Mouse (Mus musculus) ES-Bruce4 (cell line): ENCODE measurements around the gene Rufy2. TPM values are rescaled to one million over a fixed set of nuclear protein-coding genes. Genes with fewer than 3 reads are reported as not detected.
A peak's percentile ranks its signal among the peaks of the same experiment; 100 is the strongest.

Experiments used
- H3K27ac ChIP-seq: 2 replicates; pipeline ENCODE4 v1.5.1; 2012; ENCODE audit warnings: low read length, inconsistent platforms; ENCODE audit not compliant: insufficient read depth
- H3K27me3 ChIP-seq: 2 replicates; pipeline ENCODE4 v1.6.1; 2012; ENCODE audit warnings: mild to moderate bottlenecking, low read length, inconsistent platforms; ENCODE audit not compliant: control insufficient read depth, poor library complexity, insufficient read depth, severe bottlenecking
- H3K36me3 ChIP-seq: 2 replicates; pipeline ENCODE4 v1.6.1; 2012; ENCODE audit warnings: inconsistent platforms, mild to moderate bottlenecking, low read length, moderate library complexity; ENCODE audit not compliant: control insufficient read depth, poor library complexity, insufficient read depth, severe bottlenecking
- H3K4me1 ChIP-seq: one replicate; pipeline ENCODE4 v1.8.1; 2011; ENCODE audit warnings: low read length; ENCODE audit not compliant: control insufficient read depth, insufficient read depth
- H3K4me3 ChIP-seq: 2 replicates; pipeline ENCODE4 v1.5.1; 2011; ENCODE audit warnings: low read depth, mild to moderate bottlenecking, low read length
- H3K9ac ChIP-seq: 2 replicates; pipeline ENCODE4 v1.6.1; 2012; ENCODE audit warnings: low read depth, mild to moderate bottlenecking, inconsistent platforms; ENCODE audit not compliant: poor library complexity, severe bottlenecking
- H3K9me3 ChIP-seq: replicated peaks from 2 replicates; pipeline ENCODE4 v1.6.1; 2012; ENCODE audit warnings: mild to moderate bottlenecking, low read length, inconsistent platforms; ENCODE audit not compliant: control insufficient read depth, poor library complexity, insufficient read depth, severe bottlenecking
- CTCF ChIP-seq: IDR thresholded peaks from one replicate; pipeline ENCODE4 v1.8.1; 2011; ENCODE audit warnings: low read depth, low read length
- EP300 ChIP-seq: IDR thresholded peaks from 2 replicates; pipeline ENCODE4 v1.6.1; 2011; ENCODE audit warnings: low read depth, low read length; ENCODE audit not compliant: insufficient read depth
- POLR2A ChIP-seq: IDR thresholded peaks from one replicate; pipeline ENCODE4 v1.8.1; 2011; ENCODE audit warnings: low read length; ENCODE audit not compliant: insufficient read depth
- polyA plus RNA-seq: library from polyadenylated mRNA; stranded (reverse); fragments of >200 nt; gene quantifications from 2 replicates; pipeline ENCODE4 v1.2.4, GENCODE M21; 2011; ENCODE audit warnings: low read depth; ENCODE audit not compliant: missing spikeins, insufficient read depth, insufficient read length

Gene Rufy2
- polyA plus RNA-seq, 1 experiment: 32.0 TPM

DNA sequence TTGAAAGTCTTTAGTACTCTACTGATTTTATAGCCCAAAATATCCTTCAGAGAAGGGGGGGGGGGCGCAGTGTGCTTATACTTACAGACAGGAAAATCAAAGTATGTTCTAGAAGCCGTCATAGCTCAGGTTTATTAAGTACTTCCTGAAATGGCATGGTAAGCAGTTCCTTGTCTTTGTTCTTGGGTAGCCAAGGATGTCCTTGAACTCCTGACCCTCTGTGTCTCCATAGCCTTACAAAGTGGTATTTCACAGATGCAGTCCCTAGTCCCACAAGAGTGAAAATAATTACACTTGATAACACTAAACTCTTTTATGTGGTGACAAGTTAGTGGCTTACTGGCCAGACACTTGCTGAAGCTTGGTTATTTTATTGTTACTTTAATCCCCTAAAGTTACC is 45.0 kb downstream of the Rufy2 start:
- Histone ChIP-seq H3K4me1 (peaks cover 2% of the 10 kb centered on the region), H3K9ac (peak overlapping the region; percentile 81)

DNA sequence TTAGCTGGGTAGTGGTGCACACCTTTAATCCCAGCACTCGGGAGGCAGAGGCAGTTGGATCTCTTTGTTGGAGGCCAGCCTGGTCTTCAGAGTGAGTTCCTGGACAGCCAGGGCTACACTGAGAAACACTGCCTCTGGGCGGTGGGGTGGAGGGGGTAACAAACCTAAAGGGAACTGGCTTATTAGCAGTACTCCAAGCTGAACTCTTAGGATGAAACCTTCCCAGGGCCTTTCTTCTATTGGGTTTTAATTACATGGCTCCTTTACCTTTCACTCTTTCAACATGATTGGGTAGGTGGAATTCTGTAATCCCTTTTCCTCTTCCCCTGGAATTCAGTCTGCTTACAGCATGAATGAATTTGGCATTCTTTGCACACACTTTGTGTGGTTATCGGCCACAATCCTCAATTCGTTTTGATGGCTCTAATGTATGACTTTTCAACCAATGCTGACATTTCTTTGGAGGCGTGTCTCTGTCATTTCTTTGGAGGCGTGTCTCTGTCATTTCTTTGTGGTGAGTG is 45.5 kb downstream of the Rufy2 start:
- no peaks in the 10 kb centered on the region for H3K27me3 ChIP-seq
- H3K4me1 ChIP-seq: peaks cover 2% of the 10 kb centered on the region
- H3K27ac ChIP-seq: no peak overlapping the region
- H3K9ac ChIP-seq: no peak overlapping the region
- TF ChIP-seq EP300: no peak
- no peak for TF ChIP-seq CTCF
- no peak for TF ChIP-seq POLR2A
- no peak overlapping the region for H3K4me3 ChIP-seq
- H3K9me3 ChIP-seq: no peaks in the 10 kb centered on the region
- no peaks in the 10 kb centered on the region for H3K36me3 ChIP-seq

More for the DNA sequence above, 45.0 kb downstream of the Rufy2 start:
- no peak for TF ChIP-seq EP300
- TF ChIP-seq CTCF: no peak
- TF ChIP-seq POLR2A: no peak
- H3K9me3 ChIP-seq: no peaks in the 10 kb centered on the region
- H3K27ac ChIP-seq: no peak overlapping the region; the same call in 1 of the 2 replicates
- H3K27me3 ChIP-seq: no peaks in the 10 kb centered on the region
- H3K4me3 ChIP-seq: no peak overlapping the region; the same call in 1 of the 2 replicates
- H3K36me3 ChIP-seq: no peaks in the 10 kb centered on the region

DNA sequence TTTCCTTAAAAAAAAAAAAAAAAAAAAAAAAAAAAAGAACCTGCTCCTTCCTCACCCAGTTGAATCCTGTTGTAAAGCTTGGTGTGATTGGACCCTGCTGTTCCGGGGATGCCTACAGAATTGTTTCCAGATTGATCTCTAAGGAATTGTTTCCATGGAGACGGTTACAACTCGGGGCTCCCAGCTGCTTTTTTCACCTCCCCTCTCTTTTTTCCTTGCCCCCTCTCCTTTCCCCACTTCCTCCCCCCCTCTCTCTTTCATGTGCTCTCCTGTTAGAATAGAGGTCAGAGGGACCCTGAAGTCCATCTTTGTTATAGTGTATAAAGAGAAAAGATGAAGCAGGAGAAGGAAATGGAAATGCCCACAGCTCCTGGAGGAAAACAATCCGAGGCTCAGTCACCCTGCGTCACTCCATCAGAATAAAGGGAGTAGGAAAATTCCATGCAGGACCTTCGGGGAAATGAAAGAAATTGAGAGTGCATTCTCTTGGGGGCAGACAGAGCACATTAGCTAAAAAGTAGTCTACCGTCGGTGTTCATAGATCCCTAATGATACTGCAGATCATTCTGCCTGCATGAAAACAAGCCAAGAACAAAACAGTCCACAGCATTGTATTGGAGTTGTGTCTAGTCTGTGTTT is 46.3 kb downstream of the Rufy2 start:
- no peaks in the 10 kb centered on the region for H3K36me3 ChIP-seq
- no peak overlapping the region for H3K4me3 ChIP-seq
- no peaks in the 10 kb centered on the region for H3K9me3 ChIP-seq
- H3K27ac ChIP-seq: no peak overlapping the region
- H3K4me1 ChIP-seq: peaks cover 2% of the 10 kb centered on the region
- no peak overlapping the region for H3K9ac ChIP-seq
- TF ChIP-seq POLR2A (no peak), EP300 (no peak), CTCF (no peak)
- no peaks in the 10 kb centered on the region for H3K27me3 ChIP-seq

DNA sequence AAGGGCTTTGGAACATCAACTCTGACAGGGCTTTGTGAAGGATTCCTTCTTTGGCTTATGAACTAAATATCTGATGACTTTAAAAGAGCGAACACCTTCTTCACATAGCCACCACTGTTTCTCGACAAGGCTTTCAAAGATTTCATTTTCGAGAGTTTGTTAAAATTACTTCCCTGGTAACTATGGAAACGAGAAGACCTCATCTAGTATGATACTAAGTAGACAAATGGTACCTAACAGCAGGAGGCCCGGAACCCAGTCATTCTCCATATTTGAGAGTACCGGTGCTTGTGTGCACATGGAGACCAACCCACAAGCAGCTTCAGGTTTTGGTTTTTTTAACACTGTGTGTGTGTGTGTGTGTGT is 46.8 kb downstream of the Rufy2 start:
- no peak overlapping the region for H3K4me3 ChIP-seq
- H3K4me1 ChIP-seq: peaks cover 2% of the 10 kb centered on the region

DNA sequence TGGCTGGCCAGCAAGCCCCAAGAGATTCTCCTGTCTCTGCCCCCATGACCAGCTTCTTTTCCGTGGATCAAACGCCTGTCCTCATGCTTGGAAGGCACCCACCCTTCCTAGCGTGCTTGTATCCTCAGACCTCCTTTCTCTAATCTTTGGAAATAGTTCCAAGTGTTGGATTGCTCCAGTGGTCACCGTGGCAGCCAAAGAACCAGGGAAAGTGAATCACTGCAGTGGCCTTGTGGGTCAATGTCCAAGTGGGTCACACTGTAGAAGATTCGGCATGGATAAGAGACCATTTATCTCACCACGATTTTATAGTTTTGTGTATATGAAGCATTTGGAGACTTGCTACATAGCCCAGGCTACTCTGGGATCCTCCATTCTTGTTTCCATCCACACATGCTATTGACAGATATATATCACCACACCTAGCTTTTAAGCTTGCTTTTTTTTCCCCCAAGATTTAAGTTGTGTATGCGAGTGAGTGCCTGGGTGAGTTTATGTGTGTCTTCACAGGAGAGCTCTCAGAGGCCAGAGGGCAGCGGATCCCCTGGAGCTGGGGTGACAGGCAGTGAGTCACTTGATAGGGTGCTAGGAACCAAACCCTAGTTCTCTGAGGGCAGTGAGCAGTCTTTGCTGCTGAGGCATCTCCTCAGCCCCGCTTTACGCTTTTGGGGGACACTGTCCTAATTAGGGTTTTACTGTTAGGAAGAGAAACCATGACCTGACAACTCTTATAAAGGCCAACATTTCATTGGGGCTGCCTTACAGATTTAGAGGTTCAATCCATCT is 47.5 kb downstream of the Rufy2 start:
- no peak for TF ChIP-seq CTCF
- no peaks in the 10 kb centered on the region for H3K27me3 ChIP-seq
- no peak overlapping the region for H3K9ac ChIP-seq
- no peaks in the 10 kb centered on the region for H3K36me3 ChIP-seq
- peaks cover 2% of the 10 kb centered on the region for H3K4me1 ChIP-seq
- H3K9me3 ChIP-seq: no peaks in the 10 kb centered on the region
- no peak overlapping the region for H3K4me3 ChIP-seq
- H3K27ac ChIP-seq: no peak overlapping the region

More for the DNA sequence above, 46.8 kb downstream of the Rufy2 start:
- TF ChIP-seq POLR2A (no peak), EP300 (no peak), CTCF (no peak)
- H3K9me3 ChIP-seq: no peaks in the 10 kb centered on the region
- no peak overlapping the region for H3K27ac ChIP-seq
- H3K9ac ChIP-seq: no peak overlapping the region
- H3K36me3 ChIP-seq: no peaks in the 10 kb centered on the region
- no peaks in the 10 kb centered on the region for H3K27me3 ChIP-seq

DNA sequence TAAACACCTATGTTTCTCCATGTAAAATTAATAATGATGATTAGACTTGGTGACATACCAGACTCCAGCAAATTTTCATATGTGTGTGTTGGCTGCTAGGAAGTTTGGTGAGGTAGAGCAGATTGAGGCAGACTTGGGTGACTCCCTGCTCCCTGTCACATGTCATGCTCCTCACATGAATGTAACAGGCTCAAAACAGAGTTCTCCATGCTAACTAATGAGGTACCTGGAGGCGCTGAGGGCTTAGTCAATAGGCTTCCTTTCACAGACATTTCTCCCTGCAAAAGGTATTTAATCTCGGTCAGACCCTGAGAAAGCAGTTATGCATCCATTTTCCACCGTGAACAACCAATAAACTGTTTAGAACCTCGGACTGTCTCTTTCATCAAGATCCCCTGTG is 48.4 kb downstream of the Rufy2 start:
- Histone ChIP-seq H3K36me3 (no peaks in the 10 kb centered on the region), H3K27ac (no peak overlapping the region), H3K27me3 (no peaks in the 10 kb centered on the region), H3K4me1 (peaks cover 2% of the 10 kb centered on the region), H3K9me3 (no peaks in the 10 kb centered on the region), H3K9ac (no peak overlapping the region), H3K4me3 (no peak overlapping the region)
- no peak for TF ChIP-seq POLR2A
- TF ChIP-seq CTCF: no peak
- no peak for TF ChIP-seq EP300
